Mouse (Mus musculus) myocyte (in vitro differentiated cells): ENCODE data around the gene Tmem101. TPM values are rescaled to one million over a fixed set of nuclear protein-coding genes. Genes with fewer than 3 reads are reported as not detected.

ENCODE experiments used
- H3K27me3 ChIP-seq: one replicate; pipeline ENCODE4 v1.6.1; 2011; ENCODE audit not compliant: control insufficient read depth, insufficient read depth, insufficient read length
- H3K36me3 ChIP-seq: one replicate; pipeline ENCODE4 v1.6.1; 2011; ENCODE audit not compliant: control insufficient read depth, insufficient read depth
- H3K4me2 ChIP-seq: one replicate; pipeline ENCODE4 v1.6.1; 2011; ENCODE audit warnings: low read depth, control low read depth
- H3K4me3 ChIP-seq: one replicate; pipeline ENCODE4 v1.5.1; 2011; ENCODE audit warnings: mild to moderate bottlenecking, control low read depth, moderate library complexity
- H3K79me2 ChIP-seq: one replicate; pipeline ENCODE4 v1.6.1; 2011; ENCODE audit not compliant: control insufficient read depth, insufficient read depth
- H3ac ChIP-seq: one replicate; pipeline ENCODE4 v1.6.1; 2011; ENCODE audit not compliant: control insufficient read depth, insufficient read length
- CEBPB ChIP-seq: IDR thresholded peaks from 2 replicates; pipeline ENCODE4 v1.6.1; 2011; ENCODE audit warnings: mild to moderate bottlenecking, moderate library complexity; ENCODE audit not compliant: poor library complexity, insufficient read depth, severe bottlenecking
- E2F4 ChIP-seq: IDR thresholded peaks from one replicate; pipeline ENCODE4 v1.6.1; 2011; ENCODE audit warnings: mild to moderate bottlenecking, control low read depth, moderate library complexity; ENCODE audit not compliant: insufficient read depth
- MAX ChIP-seq: IDR thresholded peaks from one replicate; pipeline ENCODE4 v1.6.1; 2011; ENCODE audit warnings: low read depth, mild to moderate bottlenecking, control low read depth
- MYOD1 ChIP-seq, 3 experiments: IDR thresholded peaks; one replicate each; pipeline ENCODE4 v1.6.1; 2011; ENCODE audit warnings: control low read depth in 2 of 3, low read depth in 2 of 3, mild to moderate bottlenecking in 2 of 3, moderate library complexity in 1 of 3; ENCODE audit not compliant: insufficient read length in 2 of 3, control insufficient read depth in 1 of 3
- MYOG ChIP-seq, 3 experiments: IDR thresholded peaks; one replicate each; pipeline ENCODE4 v1.6.1; 2011; ENCODE audit warnings: control low read depth in 2 of 3, low read depth in 2 of 3, mild to moderate bottlenecking in 2 of 3; ENCODE audit not compliant: insufficient read length in 2 of 3, control insufficient read depth in 1 of 3, insufficient read depth in 1 of 3
- POLR2A ChIP-seq: IDR thresholded peaks from one replicate; pipeline ENCODE4 v1.6.1; 2011; ENCODE audit warnings: low read depth, mild to moderate bottlenecking, control low read depth, moderate library complexity; ENCODE audit not compliant: insufficient read length
- POLR2AphosphoS2 ChIP-seq: IDR thresholded peaks from one replicate; pipeline ENCODE4 v1.6.1; 2011; ENCODE audit warnings: low read depth, control low read depth; ENCODE audit not compliant: insufficient read length
- REST ChIP-seq: IDR thresholded peaks from one replicate; pipeline ENCODE4 v1.6.1; 2011; ENCODE audit warnings: mild to moderate bottlenecking, control low read depth, moderate library complexity; ENCODE audit not compliant: insufficient read depth, insufficient read length
- SRF ChIP-seq: IDR thresholded peaks from one replicate; pipeline ENCODE4 v1.6.1; 2011; ENCODE audit warnings: low read depth; ENCODE audit not compliant: control insufficient read depth, insufficient read length
- TCF12 ChIP-seq: IDR thresholded peaks from one replicate; pipeline ENCODE4 v1.6.1; 2011; ENCODE audit warnings: mild to moderate bottlenecking, control low read depth; ENCODE audit not compliant: poor library complexity, insufficient read depth, severe bottlenecking
- TCF3 ChIP-seq: IDR thresholded peaks from one replicate; pipeline ENCODE4 v1.6.1; 2011; ENCODE audit warnings: low read depth, control low read depth; ENCODE audit not compliant: insufficient read length
- USF1 ChIP-seq: IDR thresholded peaks from one replicate; pipeline ENCODE4 v1.6.1; 2011; ENCODE audit warnings: low read depth, mild to moderate bottlenecking, control low read depth, moderate library complexity
- polyA plus RNA-seq: library from polyadenylated mRNA; unstranded; fragments of >200 nt; fragmentation: generic; extraction: Trizol; gene quantifications from one replicate; pipeline ENCODE4 v1.2.1, GENCODE M21; 2012; ENCODE audit warnings: missing spikeins

Tmem101 gene
- polyA plus RNA-seq, 1 experiment, result 37.7 TPM

GRCm38 (mm10) chr11:102146005-102146404 is 10.2 kb downstream of the Tmem101 start:
- H3K27me3 ChIP-seq, result peaks cover 30% of the 10 kb centered on the region
- H3K36me3 ChIP-seq, result no peaks in the 10 kb centered on the region
- H3ac ChIP-seq, result no peak overlapping the region
- no peak overlapping the region for H3K4me2 ChIP-seq
- H3K79me2 ChIP-seq, result no peaks in the 10 kb centered on the region
- TF ChIP-seq USF1, result no peak
- TF ChIP-seq REST, result no peak
- no peak for TF ChIP-seq SRF
- TF ChIP-seq MYOD1 (IDR thresholded peaks at IDR 0.05; ENCODE audit: control insufficient read depth in 1 of 3, insufficient read length in 2 of 3, low read depth in 2 of 3), result no peak
- TF ChIP-seq TCF12, result no peak
- no peak for TF ChIP-seq POLR2AphosphoS2
- TF ChIP-seq POLR2A, result no peak
- TF ChIP-seq TCF3, result no peak
- TF ChIP-seq MAX, result no peak
- no peak for TF ChIP-seq CEBPB
- TF ChIP-seq E2F4, result no peak
- TF ChIP-seq MYOG (IDR thresholded peaks at IDR 0.05; ENCODE audit: control insufficient read depth in 1 of 3, insufficient read depth in 1 of 3, insufficient read length in 2 of 3, low read depth in 2 of 3), result no peak
- no peak overlapping the region for H3K4me3 ChIP-seq

- no peak within 1 kb of the TSS for H3K4me3 ChIP-seq
- peaks cover 30% of the 10 kb centered on the region for H3K27me3 ChIP-seq
- no peak for TF ChIP-seq CEBPB
- TF ChIP-seq SRF, result no peak
- no peak for TF ChIP-seq TCF3
- no peak for TF ChIP-seq REST
- no peak for TF ChIP-seq USF1
- no peak for TF ChIP-seq POLR2A
- TF ChIP-seq POLR2AphosphoS2, result no peak
- TF ChIP-seq MAX, result no peak
- TF ChIP-seq MYOG (IDR thresholded peaks at IDR 0.05; ENCODE audit: control insufficient read depth in 1 of 3, insufficient read depth in 1 of 3, insufficient read length in 2 of 3, low read depth in 2 of 3), result no peak
- H3K79me2 ChIP-seq, result no peaks in the 10 kb centered on the region
- H3ac ChIP-seq, result no peak within 1 kb of the TSS
- H3K36me3 ChIP-seq, result no peaks in the 10 kb centered on the region
- H3K4me2 ChIP-seq, result no peak within 1 kb of the TSS
Measured at GRCm38 (mm10) chr11:102145471-102146001, 10.7 kb downstream of the Tmem101 start, which contains the start of gene Nags. Nags (plus strand) TSS chr11:102145513.

- Histone ChIP-seq H3K4me2 (no peak overlapping the region), H3K79me2 (no peaks in the 10 kb centered on the region), H3ac (no peak overlapping the region), H3K36me3 (no peaks in the 10 kb centered on the region), H3K27me3 (peaks cover 30% of the 10 kb centered on the region), H3K4me3 (no peak overlapping the region)
- TF ChIP-seq MAX (no peak), MYOD1 (IDR thresholded peaks at IDR 0.05; ENCODE audit: control insufficient read depth in 1 of 3, insufficient read length in 2 of 3, low read depth in 2 of 3) (no peak), MYOG (IDR thresholded peaks at IDR 0.05; ENCODE audit: control insufficient read depth in 1 of 3, insufficient read depth in 1 of 3, insufficient read length in 2 of 3, low read depth in 2 of 3) (no peak), POLR2AphosphoS2 (no peak), REST (no peak), USF1 (no peak), TCF12 (no peak), SRF (no peak), E2F4 (no peak), POLR2A (no peak)
Measured at GRCm38 (mm10) chr11:102144957-102145470, 11.2 kb downstream of the Tmem101 start.

GRCm38 (mm10) chr11:102142355-102142754 is 13.8 kb downstream of the Tmem101 start:
- Histone ChIP-seq H3K79me2 (no peaks in the 10 kb centered on the region), H3K4me2 (no peak overlapping the region), H3K27me3 (peaks cover 24% of the 10 kb centered on the region), H3K36me3 (no peaks in the 10 kb centered on the region), H3K4me3 (no peak overlapping the region), H3ac (no peak overlapping the region)
- TF ChIP-seq CEBPB (no peak), POLR2AphosphoS2 (no peak), MYOD1 (IDR thresholded peaks at IDR 0.05; ENCODE audit: control insufficient read depth in 1 of 3, insufficient read length in 2 of 3, low read depth in 2 of 3) (no peak), TCF3 (no peak), MAX (no peak), REST (no peak), E2F4 (no peak), SRF (no peak), USF1 (no peak), TCF12 (no peak), MYOG (IDR thresholded peaks at IDR 0.05; ENCODE audit: control insufficient read depth in 1 of 3, insufficient read depth in 1 of 3, insufficient read length in 2 of 3, low read depth in 2 of 3) (no peak), POLR2A (no peak)
